Mouse (Mus musculus): Measurements from ENCODE around the gene Was.

DNA sequence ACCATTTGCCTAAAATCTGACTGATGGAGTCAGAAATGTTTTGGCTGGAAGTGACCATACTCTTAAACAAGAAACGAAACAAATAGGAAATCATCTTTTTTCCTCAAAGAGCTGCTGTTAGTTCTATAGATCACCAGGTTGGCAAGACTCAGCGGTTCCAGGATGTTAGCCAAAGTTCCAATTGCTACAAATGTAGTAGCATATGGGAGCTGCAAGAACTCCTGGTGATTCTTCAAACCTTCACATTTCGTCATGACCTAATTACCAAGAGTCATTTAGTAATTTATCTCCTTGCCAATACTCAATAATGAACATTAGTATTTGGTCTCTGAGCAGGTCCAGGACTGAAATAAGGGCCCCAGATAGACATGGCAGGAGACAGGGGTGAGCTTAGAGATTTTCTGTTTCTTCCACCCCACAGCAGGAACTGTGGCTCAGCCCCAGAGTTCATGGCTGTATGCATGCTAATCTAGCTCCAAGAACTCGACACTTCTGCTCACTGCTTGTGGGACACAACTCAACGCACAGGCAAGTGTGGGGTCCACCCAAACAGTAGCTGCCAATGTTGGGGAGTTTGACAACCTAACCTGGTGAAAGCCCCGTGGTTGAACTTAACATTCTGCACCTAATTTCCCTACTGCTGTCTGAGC is 33.6 kb upstream of the Was start:
- TF ChIP-seq CTCF (IDR thresholded peaks at IDR 0.05; ENCODE audit: extremely low read depth, insufficient read length, insufficient replicate concordance, low read depth, low read length) (no peak), POLR2A (IDR thresholded peaks at IDR 0.05; ENCODE audit: low read depth, low read length) (no peak)
